Mouse (Mus musculus) splenic B cell, adult 2 months (primary cell): ENCODE results near the gene Hook1.
A peak's percentile ranks its signal among the peaks of the same experiment; 100 is the strongest.
"Not testable (repeated sequence)": the region's sequence is repeated elsewhere in the genome, so short reads cannot be mapped to it uniquely, and the experiment has no call there.

Experiments
- DNase-seq: peaks from one replicate; pipeline ENCODE4 v3.0.0-alpha.2; 2011; ENCODE audit warnings: low read depth, low spot score
- H3K27me3 ChIP-seq: 2 replicates; pipeline ENCODE4 v1.6.1; 2012; ENCODE audit warnings: mild to moderate bottlenecking, low read length, moderate library complexity, mixed read lengths; ENCODE audit not compliant: control insufficient read depth, poor library complexity, insufficient read depth, severe bottlenecking
- H3K36me3 ChIP-seq: 2 replicates; pipeline ENCODE4 v1.6.1; 2012; ENCODE audit warnings: mild to moderate bottlenecking, low read length, moderate library complexity, mixed read lengths; ENCODE audit not compliant: control insufficient read depth, poor library complexity, insufficient read depth, severe bottlenecking

The Hook1 gene

DNA sequence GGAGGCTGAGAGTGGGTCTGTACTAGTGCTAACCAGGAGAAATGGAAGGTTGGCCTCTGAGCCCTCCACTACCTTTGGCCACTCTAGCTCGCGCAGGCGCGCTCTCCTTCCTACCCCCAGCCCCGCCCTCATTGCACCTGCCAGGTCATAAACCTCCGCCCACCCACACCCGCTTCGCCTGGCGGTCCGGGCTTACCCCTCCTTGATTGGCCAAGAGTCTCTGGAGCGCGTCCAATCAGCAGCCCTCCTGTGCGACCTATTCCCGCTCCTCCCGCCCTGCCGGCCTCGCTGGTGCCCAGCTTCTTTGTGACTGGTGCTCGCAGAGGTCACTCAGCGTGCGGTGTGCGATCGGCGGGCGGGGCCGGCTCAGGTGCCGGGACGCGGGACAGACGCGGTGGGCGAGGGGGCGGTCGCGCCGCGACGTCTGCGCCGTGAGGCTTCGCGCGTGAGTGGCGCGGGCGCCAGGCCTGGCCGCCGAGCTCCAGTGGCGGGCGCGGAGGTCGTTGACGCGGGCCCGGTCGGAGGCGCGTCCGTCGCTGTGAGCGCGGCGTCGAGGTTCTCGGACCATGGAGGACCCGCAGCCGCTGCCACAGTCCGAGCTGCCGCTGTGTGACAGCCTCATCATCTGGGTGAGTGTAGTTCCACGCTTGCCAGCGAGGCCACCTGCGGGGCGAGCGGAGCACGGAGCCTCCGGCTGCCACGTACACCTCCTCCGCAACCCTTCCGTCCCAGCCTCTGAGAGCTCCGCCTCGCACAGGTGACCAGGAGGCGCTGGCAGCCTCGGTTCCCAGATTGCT is at the start of gene Hook1:
TSS of gene Hook1 (plus strand) at position 313 of the 797 bp plus-strand sequence.
- DNase-seq: peak; percentile 97
- Histone ChIP-seq H3K27me3 (no peaks in the 10 kb centered on the region), H3K36me3 (no peaks in the 10 kb centered on the region)

DNA sequence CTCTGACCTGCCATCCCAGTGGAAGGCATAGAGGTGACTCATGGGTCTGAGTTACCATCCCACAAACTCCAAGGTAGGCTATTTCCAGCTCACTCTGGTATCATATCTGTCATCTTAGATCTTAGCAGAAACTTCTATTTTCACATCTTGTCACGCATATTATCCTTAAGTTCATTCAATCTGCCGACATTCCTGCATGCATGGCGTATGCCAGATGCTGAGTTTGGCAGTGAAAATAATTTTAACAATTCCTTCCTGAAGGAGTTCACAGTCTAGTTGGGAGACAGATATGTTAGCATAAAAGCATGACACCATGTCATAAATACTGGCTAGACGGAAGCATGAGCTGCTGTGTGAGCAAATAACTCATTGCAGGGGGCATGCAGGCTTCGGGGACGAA is 49.3 kb upstream of the Hook1 start:
- Histone ChIP-seq H3K36me3 (no peaks in the 10 kb centered on the region), H3K27me3 (no peaks in the 10 kb centered on the region)
- DNase-seq: no peak

DNA sequence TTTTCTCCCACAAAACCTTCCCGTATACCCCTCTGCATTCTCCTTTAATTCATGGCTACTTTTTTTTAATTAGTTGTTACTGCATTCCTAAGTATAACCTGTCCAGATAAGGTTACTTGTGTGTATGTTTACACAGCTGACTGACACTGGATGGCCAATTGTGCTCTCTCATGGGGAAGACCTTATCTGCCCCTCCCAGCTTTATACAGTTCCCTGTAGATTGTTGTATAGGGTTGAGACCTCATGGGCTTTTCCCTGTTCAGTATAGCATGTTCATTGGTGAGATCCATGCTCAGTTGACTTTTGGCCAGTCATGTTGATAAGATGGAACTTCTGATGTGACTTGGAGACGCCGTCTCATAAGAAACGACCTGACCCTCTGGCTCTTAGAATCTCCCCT is 46.6 kb upstream of the Hook1 start:
- DNase-seq: no peak
- H3K27me3 ChIP-seq: no peaks in the 10 kb centered on the region

DNA sequence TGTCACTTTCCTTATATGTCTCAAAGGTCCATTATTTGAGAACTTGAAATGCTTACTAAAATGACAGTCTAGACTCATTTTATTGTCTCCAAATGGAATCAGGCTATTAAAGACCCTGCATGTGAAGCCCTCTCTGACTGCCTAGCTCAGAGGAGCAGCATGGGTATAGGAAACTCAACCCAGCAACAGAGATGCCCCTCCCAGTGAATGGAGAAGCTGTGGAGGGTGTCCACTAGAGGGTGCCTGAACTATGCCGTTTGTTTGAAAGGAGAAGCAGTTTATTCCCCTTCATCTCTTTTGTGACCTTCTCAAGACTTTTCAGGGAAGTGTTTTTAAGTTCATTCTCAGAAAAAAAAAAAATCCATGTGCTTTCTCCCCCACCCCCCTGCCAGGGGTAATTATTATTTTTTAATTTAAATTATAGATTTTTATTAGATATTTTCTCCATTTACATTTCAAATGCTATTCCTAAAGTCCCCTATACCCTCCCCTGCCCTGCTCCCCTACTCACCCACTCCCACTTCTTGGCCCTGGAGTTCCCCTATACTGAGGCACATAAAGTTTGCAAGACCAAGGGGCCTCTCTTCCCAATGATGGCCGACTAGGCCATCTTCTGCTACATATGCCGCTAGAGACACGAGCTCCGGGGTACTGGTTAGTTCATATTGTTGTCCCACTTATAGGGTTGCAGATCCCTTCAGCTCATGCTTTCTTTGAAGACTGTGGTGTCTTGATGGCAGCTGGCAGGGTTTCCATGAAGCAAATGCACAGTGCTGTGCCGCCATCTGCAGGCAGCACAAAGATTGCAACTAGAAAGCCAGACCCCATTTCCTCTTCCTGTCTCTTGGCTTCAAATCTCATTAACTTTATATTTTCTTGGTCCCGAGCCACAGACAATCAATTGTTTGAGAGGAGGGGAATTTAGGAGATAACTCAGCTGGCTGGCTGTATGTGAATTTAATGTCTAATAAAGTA is 42.5 kb upstream of the Hook1 start:
- no peaks in the 10 kb centered on the region for H3K27me3 ChIP-seq
- H3K36me3 ChIP-seq: no peaks in the 10 kb centered on the region
- peak; percentile 83 for DNase-seq

More for the DNA sequence above, 46.6 kb upstream of the Hook1 start:
- H3K36me3 ChIP-seq: no peaks in the 10 kb centered on the region

DNA sequence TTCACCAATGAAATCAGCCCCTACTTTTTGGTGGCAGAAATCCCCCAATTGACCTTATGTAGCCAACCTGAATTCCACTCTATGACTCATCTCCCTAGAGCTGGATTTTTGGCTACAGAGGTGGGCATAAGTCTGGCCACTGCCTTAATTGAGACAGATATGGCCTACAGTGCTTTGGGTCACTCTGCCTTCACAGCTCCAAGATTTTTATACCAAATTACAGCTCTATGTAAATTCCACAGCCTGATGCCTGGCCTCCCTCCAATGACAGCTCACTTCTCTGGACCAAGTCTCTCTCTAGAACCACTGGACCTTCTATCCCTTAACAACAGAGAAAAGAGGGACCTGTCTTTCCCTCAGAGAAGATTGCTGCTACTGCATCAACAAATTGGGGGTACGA is 38.2 kb upstream of the Hook1 start:
- H3K36me3 ChIP-seq: no peaks in the 10 kb centered on the region
- H3K27me3 ChIP-seq: no peaks in the 10 kb centered on the region
- DNase-seq: no peak

DNA sequence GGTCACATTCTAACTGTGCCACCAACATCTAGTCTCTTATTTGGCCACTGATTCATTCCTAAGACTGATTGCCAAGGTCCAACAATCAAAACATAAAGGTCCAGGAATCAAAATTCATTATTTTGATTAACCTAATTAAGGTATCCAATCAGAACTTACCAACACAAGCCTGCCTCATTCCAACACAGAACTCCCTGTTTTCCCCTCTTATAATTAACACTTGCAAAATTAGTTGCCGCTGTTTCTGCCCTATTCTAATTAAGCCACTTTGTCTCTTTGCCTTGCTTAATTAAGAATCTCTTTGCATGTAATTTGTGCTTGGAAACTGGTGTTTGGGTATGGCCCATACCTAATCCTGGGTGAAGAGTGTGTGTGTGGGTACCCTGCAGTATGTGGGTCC is 37.1 kb upstream of the Hook1 start:
- Histone ChIP-seq H3K36me3 (no peaks in the 10 kb centered on the region), H3K27me3 (no peaks in the 10 kb centered on the region)
- no peak for DNase-seq

DNA sequence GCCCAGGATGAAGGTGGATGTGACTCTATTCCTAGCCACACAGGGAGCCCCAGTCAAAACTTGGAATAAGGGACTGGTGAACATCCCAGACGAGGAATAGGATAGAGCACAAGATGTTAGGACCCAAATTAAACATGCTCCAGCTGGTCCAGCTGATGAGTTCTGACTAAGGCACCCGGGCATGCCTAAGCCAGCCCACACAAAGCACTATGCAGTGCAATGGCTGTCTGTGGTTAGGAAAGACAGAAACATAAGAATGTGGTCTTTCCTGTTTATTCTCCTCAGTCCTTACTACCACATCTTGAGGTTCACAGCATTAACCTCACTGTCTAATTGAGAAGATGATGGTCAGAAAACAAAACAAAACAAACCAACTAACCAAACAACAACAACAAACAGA is 35.7 kb upstream of the Hook1 start:
- Histone ChIP-seq H3K36me3 (no peaks in the 10 kb centered on the region), H3K27me3 (no peaks in the 10 kb centered on the region)
- no peak for DNase-seq

DNA sequence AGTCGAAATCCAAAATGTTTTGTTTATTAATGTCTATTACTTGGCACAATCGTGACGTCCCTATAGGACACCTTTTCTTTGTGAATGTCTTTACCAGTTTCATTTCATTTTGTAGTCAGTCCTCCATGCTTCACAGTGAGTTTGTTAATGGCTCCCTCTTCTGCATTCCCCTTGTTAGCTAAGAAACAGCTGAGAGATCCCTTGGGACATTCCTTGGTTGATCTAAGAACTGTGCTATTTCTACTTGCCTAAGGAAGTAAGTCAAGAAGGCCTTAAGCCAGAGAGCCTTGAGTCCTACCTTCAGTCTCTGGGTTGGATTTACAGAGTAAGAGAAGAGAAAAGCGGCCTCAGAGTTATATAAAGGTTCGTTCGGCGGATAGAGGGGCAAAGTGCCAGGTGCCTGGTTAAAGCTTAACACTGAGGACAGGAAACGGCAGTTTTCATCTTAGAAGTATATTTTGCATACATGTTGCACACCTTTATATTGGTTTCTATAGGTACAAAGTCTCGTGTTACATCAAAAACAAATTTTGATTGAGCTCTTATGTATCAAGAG is 33.2 kb upstream of the Hook1 start:
- Histone ChIP-seq H3K36me3 (no peaks in the 10 kb centered on the region), H3K27me3 (no peaks in the 10 kb centered on the region)
- no peak for DNase-seq

DNA sequence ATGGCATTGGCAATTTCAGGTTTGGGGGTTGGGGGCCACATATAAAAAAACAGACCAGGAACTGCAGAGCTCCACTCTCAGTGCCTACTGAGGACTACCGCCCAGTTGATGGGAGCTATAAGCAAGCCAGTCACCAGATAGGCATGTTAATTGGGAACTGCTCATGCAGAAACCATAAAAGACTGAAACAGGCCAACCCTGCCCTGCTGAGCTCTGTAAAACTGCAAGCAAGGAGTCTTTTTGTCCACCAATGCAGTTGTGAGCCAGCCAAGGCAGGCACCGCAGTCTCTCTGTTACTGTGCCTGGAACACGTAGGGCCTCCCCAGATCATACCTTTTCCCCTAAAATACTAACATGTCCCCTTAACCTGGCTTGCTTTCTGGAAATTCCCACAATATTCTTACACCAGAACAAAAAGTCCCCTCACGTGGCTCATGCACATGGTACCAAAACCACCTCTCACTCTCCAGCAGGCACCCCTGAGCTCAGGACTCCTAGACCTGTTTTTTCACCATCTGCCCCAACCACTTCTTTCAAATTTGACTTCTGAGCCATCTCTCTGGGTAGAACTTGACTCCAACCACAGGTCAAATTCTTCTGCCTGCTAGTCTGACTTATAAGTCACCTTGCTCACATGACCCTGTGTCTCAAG is 32.5 kb upstream of the Hook1 start:
- no peak for DNase-seq
- H3K27me3 ChIP-seq: no peaks in the 10 kb centered on the region
- H3K36me3 ChIP-seq: no peaks in the 10 kb centered on the region

DNA sequence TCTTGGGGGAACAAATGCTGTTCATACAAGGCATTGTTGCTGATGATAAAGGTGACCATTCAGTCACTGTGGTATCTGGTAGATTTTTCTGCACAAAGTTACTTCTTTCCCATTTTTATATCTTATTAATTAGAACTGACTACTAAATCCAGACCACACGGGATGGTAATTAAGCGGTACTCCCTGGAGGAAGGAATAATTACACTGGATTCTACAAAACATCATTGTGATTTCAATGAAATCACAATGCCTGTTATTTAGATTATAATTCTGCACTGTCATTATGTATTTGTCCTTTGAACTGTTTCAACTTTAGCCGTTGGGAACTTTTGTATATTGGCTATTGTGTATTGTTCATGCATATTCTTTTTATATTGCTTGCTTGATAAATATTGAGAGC is 28.3 kb upstream of the Hook1 start:
- Histone ChIP-seq H3K36me3 (no peaks in the 10 kb centered on the region), H3K27me3 (no peaks in the 10 kb centered on the region)
- DNase-seq: no peak

DNA sequence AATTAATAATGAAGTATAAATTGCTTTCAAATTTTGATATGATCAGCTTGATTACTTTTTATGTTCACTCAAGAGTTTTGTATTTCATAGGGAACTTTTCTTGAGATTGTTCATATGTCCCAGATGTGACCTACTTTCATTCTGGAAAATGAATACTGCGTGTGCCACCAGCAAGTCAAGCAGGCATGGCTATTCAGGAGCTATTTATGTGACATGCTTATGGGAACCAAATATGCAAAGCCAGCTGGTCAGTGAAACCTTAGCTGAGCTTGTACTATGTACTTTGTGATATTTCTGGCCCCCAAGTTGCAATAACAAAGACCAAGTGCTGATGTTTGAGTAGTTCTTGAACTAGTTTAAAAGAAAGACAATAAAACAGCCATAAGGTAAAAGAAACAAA is 19.1 kb upstream of the Hook1 start:
- H3K27me3 ChIP-seq: no peaks in the 10 kb centered on the region
- H3K36me3 ChIP-seq: no peaks in the 10 kb centered on the region
- no peak for DNase-seq

DNA sequence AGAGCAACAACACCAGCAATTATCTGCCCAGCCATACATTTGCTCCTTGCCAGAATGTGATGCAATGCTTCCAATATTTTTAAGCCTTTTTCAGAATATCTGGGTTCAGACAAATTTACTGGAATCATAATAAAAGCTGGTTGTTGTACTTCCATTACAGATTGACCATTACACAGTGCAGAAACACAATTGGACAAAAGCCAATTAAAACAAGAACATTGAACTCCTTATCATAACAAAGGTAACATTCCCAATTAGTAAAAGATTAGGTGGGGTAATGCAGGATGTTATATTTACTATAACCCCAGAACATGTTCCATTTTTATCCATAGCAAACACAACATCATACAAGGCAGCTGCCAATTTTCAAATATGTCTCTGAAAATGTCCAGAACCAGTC is 13.7 kb upstream of the Hook1 start:
- no peaks in the 10 kb centered on the region for H3K27me3 ChIP-seq
- H3K36me3 ChIP-seq: no peaks in the 10 kb centered on the region
- DNase-seq: no peak

DNA sequence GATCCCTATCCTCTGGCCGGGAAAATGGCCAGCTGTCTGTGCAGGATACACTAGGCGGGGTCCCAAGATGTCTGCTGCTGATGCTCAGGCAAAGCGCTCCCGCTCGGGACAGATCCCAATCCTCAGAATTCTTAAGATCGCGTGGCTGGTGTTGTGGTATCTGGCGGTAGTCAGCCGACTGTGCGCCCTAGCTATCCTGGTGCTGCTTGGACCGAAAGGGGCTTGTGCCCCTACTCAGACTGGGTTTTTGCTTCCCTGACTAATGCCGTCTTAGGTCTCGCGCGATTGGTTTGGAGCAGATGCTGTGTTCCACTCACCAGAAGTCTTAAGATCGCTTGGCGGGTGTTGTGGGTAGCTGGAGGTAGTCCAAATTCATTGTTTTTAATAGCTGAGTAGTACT is 15.2 kb downstream of the Hook1 start:
- not testable (repeated sequence) for H3K27me3 ChIP-seq, DNase-seq

DNA sequence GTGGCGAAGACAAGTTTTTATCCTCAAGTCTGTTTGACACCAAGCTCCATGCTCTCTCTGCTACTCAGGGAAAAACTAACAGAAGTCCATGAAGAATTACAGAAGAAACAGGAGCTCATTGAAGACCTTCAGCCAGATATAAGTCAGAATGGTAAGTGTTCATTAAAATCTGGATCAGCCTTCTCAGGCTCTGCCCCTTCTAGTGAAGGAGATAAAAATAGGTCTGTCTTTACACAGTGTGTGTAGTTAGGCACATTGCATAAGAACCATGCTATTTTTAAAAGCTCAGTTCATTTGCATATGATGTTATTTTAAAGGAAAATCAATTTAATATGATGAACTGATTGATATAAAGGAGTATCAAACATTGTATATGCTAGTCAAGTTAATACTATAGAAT is 49.8 kb downstream of the Hook1 start:
- Histone ChIP-seq H3K36me3 (peaks cover 2% of the 10 kb centered on the region; the same call in 1 of the 2 replicates), H3K27me3 (no peaks in the 10 kb centered on the region)
- no peak for DNase-seq

More for the DNA sequence above, 15.2 kb downstream of the Hook1 start:
- H3K36me3 ChIP-seq: not testable (repeated sequence)
